29 mouse cellular contexts compared by ENCODE assay signal in the genomic region with DNA sequence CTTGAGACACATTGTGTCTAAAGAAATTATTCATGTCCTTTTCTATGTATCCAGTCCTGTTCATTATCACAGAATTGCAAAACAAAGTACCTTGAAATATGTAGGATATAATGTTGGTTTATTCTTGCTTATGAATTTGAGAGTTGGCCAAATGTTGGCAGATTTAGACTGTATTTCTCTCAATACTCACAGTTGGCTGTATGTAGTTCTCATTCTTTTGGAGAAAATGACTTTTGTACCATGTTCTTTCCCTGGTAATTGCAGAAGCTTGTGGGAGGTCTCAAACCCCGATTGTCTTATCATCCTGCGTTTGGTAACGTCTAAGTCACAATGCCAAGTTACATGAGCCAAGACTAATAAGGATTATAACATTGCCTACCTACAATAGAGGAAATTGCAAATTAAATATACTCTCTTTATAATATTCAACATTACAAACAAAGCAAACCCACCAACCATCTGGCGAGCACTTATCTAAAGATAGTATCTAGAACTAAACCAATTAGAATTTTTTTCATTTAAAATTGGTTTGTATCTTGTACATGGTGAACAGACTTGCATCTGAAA.
A peak's percentile ranks its signal among the peaks of the same experiment; 100 is the strongest.
DNase-seq lines count a peak whose midpoint lies in the region; ATAC-seq and TF ChIP-seq lines count a peak whose summit lies in the region.
"Had no signal": no experiment of that assay in that cellular context is flagged by ENCODE, and none has a peak within 500 bp of the region (broad histone marks: within the 10 kb centered on the region; RNA-seq: fewer than 3 reads in every experiment).

No protein-coding gene starts in this region.

- intact Hi-C loops in left cerebral cortex, postnatal 25 days (cut with DNase I): loop anchor here (2.0 to 10.0 kb wide), 3 partner anchors 77 to 319 kb away; no protein-coding TSS in a partner anchor
- intact Hi-C loops in gastrocnemius, adult 2 months (cut with DNase I): no loop called here

- no peaks in the 10 kb centered on the region for H3K36me3 ChIP-seq in forebrain, postnatal 0 days (ENCODE audit: insufficient read depth)
- no peaks in the 10 kb centered on the region for H3K36me3 ChIP-seq in forebrain, embryonic 12.5 days (replicated peaks)
- H3K36me3 ChIP-seq: forebrain, embryonic 10.5 days; heart, embryonic 13.5 days; limb, embryonic 10.5 days; liver, embryonic 15.5 days; lung, embryonic 15.5 days; neural tube, embryonic 13.5 days had no signal

- 70% methylated on average over 4 of the region's 4 CpGs for WGBS in forebrain, postnatal 0 days
- 91% methylated on average over 4 of the region's 4 CpGs for WGBS in forebrain, embryonic 12.5 days

- H3K4me3 ChIP-seq in forebrain, postnatal 0 days (ENCODE audit: low read depth, low read length): no peak overlapping the region
- no peak overlapping the region for H3K4me3 ChIP-seq in forebrain, embryonic 12.5 days (replicated peaks)
- H3K4me3 ChIP-seq in gastrocnemius, adult 2 months: no peak overlapping the region
- H3K4me3 ChIP-seq: forebrain, embryonic 10.5 days; heart, embryonic 13.5 days; limb, embryonic 10.5 days; liver, embryonic 15.5 days; lung, embryonic 15.5 days; myocyte; neural tube, embryonic 13.5 days had no signal

- no peak overlapping the region for H3K9ac ChIP-seq in forebrain, postnatal 0 days
- H3K9ac ChIP-seq in forebrain, embryonic 12.5 days: no peak overlapping the region
- H3K9ac ChIP-seq: heart, embryonic 13.5 days; hindbrain, embryonic 14.5 days; liver, embryonic 15.5 days; lung, embryonic 15.5 days; neural tube, embryonic 13.5 days had no signal

- H3K9me3 ChIP-seq in forebrain, postnatal 0 days (ENCODE audit: low read length): no peaks in the 10 kb centered on the region
- no peaks in the 10 kb centered on the region for H3K9me3 ChIP-seq in forebrain, embryonic 12.5 days
- H3K9me3 ChIP-seq: forebrain, embryonic 10.5 days; heart, embryonic 13.5 days; limb, embryonic 10.5 days; liver, embryonic 15.5 days; lung, embryonic 15.5 days; neural tube, embryonic 13.5 days had no signal

- no peak for TF ChIP-seq CTCF in forebrain, postnatal 0 days (IDR thresholded peaks at IDR 0.05; ENCODE audit: low read depth)
- TF ChIP-seq CTCF in gastrocnemius, adult 2 months (IDR thresholded peaks at IDR 0.05): no peak

- DNase-seq in forebrain, postnatal 0 days: peak; percentile 39
- DNase-seq in brain, adult 2 months (ENCODE audit: low read depth, low spot score): peak; percentile 70
- DNase-seq in layer of hippocampus, adult 9-11 months: peak; percentile 74
- DNase-seq in left cerebral cortex, postnatal 25 days (ENCODE audit: low spot score in 2 of 2): peak; percentile 42 to 81
- no peak for DNase-seq in thymus, adult 18-20 months
- no peak for DNase-seq in gastrocnemius, adult 2 months
- DNase-seq: adrenal gland, postnatal 25 days; cerebellum, adult 9-11 months; gastrocnemius, postnatal 25 days; heart, adult 18-20 months; kidney, adult 2 months; liver; lung, postnatal 4 days; retina, postnatal 1 day; spleen, adult 18-20 months; thymus, postnatal 25 days had no signal

- no peaks in the 10 kb centered on the region for H3K4me1 ChIP-seq in forebrain, postnatal 0 days (ENCODE audit: insufficient read depth)
- H3K4me1 ChIP-seq in forebrain, embryonic 12.5 days: no peaks in the 10 kb centered on the region
- H3K4me1 ChIP-seq: forebrain, embryonic 10.5 days; heart, embryonic 13.5 days; limb, embryonic 10.5 days; liver, embryonic 15.5 days; lung, embryonic 15.5 days; neural tube, embryonic 13.5 days had no signal

- H3K4me2 ChIP-seq in forebrain, postnatal 0 days (ENCODE audit: low read depth): no peak overlapping the region
- H3K4me2 ChIP-seq in forebrain, embryonic 12.5 days: no peak overlapping the region
- H3K4me2 ChIP-seq: heart, embryonic 13.5 days; hindbrain, embryonic 14.5 days; liver, embryonic 15.5 days; lung, embryonic 15.5 days; neural tube, embryonic 13.5 days had no signal

- ATAC-seq in forebrain, postnatal 0 days: no peak; the same call in 1 of the 2 replicates
- ATAC-seq in forebrain, embryonic 12.5 days (ENCODE audit: low FRiP score): no peak
- ATAC-seq in CD4-positive, CD25-positive, alpha-beta regulatory T cell, adult 4 months: no peak
- ATAC-seq: inflammation-experienced regulatory T-cells, adult 6 months; midbrain, embryonic 16.5 days had no signal

- no peak overlapping the region for H3K27ac ChIP-seq in forebrain, postnatal 0 days (ENCODE audit: low read depth, low read length)
- no peak overlapping the region for H3K27ac ChIP-seq in forebrain, embryonic 12.5 days
- H3K27ac ChIP-seq in gastrocnemius, adult 2 months: no peak overlapping the region
- H3K27ac ChIP-seq: forebrain, embryonic 10.5 days; heart, embryonic 13.5 days; hindbrain, embryonic 14.5 days; kidney, postnatal 0 days; limb, embryonic 10.5 days; liver, embryonic 15.5 days; lung, embryonic 15.5 days; neural tube, embryonic 13.5 days had no signal

- no peaks in the 10 kb centered on the region for H3K27me3 ChIP-seq in forebrain, postnatal 0 days (ENCODE audit: insufficient read depth, low read length)
- no peaks in the 10 kb centered on the region for H3K27me3 ChIP-seq in forebrain, embryonic 12.5 days
- H3K27me3 ChIP-seq: heart, embryonic 13.5 days; liver, embryonic 15.5 days; lung, embryonic 15.5 days; neural tube, embryonic 13.5 days had no signal

Comparison
In these comparisons a context has a peak if more than half of its experiments do, and no peak if none do; other contexts are left out.
1. DNase-seq: peak in forebrain, postnatal 0 days (single experiment), brain, adult 2 months (single experiment), layer of hippocampus, adult 9-11 months (single experiment) and left cerebral cortex, postnatal 25 days (2 of 2); none in thymus, adult 18-20 months (0 of 2) and gastrocnemius, adult 2 months (single experiment).